Mouse (Mus musculus): ENCODE data around the gene Mroh2a. TPM values are rescaled to one million over a fixed set of nuclear protein-coding genes. Genes with fewer than 3 reads are reported as not detected.

Mroh2a gene
- total RNA-seq, 1 experiment: 0.76 TPM

DNA sequence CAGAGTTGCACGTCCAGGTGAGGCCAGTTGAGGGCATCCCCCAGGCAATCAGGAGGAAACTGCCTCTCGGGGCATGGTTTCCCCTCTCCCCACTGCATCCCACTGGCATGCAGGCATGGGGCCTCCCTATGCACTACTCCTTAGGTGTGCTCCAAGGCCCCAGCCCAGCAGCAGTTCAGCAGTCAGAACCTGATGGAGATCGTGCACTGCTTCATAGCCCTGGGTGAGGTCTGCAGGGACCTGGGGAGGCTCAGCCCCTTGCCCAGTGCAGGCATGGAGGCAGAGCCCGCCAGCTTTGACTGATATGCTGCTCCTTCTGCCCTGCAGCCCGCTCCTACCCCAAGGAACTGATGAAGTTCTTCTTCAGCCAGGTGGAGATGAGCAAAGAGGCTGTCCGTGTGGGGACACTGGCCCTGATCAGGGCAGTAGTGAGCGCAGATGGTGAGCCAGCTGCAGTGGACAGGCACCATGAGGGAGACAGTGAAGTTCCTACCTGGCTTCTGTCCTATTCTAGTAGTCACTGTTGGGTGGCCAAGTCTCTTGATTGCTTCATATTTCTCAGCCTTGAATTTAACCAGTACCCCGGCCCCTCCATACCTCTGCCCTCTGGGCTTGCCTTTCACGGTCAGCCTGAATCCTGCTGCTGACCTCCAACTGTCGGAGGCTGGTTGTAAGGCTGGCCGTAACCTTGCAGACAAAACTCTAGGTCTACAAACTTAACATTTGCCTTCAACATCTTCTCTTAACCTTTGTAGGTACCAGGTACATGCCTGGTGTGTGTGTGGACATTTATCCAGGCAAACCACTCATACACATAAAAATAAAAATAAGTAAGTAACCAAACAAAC is 8.5 kb downstream of the Mroh2a start:
- Histone ChIP-seq H3K36me3 (ENCODE audit: control insufficient read depth, insufficient read depth, low read length, poor library complexity, severe bottlenecking) (no peaks in the 10 kb centered on the region), H3K9ac (ENCODE audit: insufficient read depth, low read depth, low read length, poor library complexity, severe bottlenecking) (no peak overlapping the region), H3K4me1 (ENCODE audit: control insufficient read depth in 2 of 2, insufficient read depth in 2 of 2, low read length in 2 of 2, poor library complexity in 1 of 2) (no peaks in the 10 kb centered on the region), H3K4me3 (ENCODE audit: insufficient read depth in 1 of 2, low read depth in 1 of 2, low read length in 2 of 2, poor library complexity in 1 of 2, severe bottlenecking in 1 of 2) (no peak overlapping the region), H3K27ac (ENCODE audit: insufficient read depth, low read depth, low read length, poor library complexity, severe bottlenecking) (no peak overlapping the region; the same call in 1 of the 2 replicates), H3K9me3 (ENCODE audit: control insufficient read depth, insufficient read depth, low read depth, low read length) (no peaks in the 10 kb centered on the region)
- no peak for DNase-seq (ENCODE audit: low read depth, low spot score)
- in situ Hi-C loops (cut with MboI; ENCODE audit: low sequenced_read_pairs in 2 of 2, unreplicated experiment in 2 of 2): no loop called here
- no peak for TF ChIP-seq MAFK (IDR thresholded peaks at IDR 0.05; ENCODE audit: insufficient read depth, low read depth, low read length)
- no peak for TF ChIP-seq HCFC1 (IDR thresholded peaks at IDR 0.05; ENCODE audit: borderline replicate concordance, insufficient read depth, low read length)
- no peak for TF ChIP-seq CHD2 (IDR thresholded peaks at IDR 0.05; ENCODE audit: low read depth, low read length)
- TF ChIP-seq ZC3H11A (IDR thresholded peaks at IDR 0.05; ENCODE audit: borderline replicate concordance, low read depth, low read length): no peak
- no peak for TF ChIP-seq ZNF384 (IDR thresholded peaks at IDR 0.05; ENCODE audit: low read depth, low read length)

DNA sequence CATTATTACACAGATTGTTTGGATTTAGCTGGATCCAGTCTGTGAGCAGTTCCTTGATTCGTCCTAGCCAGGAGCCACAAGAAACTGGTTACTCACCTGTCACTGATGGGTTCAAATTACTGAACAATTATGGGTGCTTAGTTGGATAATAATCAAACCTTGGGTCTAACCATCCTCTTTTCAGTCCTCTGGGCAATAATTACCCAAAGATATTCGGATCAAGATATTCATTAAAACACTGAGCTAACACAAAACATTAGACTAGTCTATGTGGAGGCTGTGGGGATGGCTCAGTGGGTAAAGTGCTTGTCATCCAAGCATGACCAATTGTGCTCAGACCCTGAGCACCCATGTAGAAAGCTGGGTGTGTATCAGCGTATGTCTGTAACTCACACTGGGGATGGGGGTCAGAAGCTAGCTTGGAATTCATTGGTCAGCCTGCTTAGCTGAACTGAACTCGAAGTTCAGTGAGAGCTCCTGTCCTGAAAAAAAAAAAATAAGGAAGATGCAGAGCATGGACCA is 9.2 kb downstream of the Mroh2a start:
- no peak for DNase-seq (ENCODE audit: low read depth, low spot score)
- Histone ChIP-seq H3K4me1 (ENCODE audit: control insufficient read depth in 2 of 2, insufficient read depth in 2 of 2, low read length in 2 of 2, poor library complexity in 1 of 2) (no peaks in the 10 kb centered on the region), H3K9me3 (ENCODE audit: control insufficient read depth, insufficient read depth, low read depth, low read length) (no peaks in the 10 kb centered on the region), H3K9ac (ENCODE audit: insufficient read depth, low read depth, low read length, poor library complexity, severe bottlenecking) (no peak overlapping the region), H3K36me3 (ENCODE audit: control insufficient read depth, insufficient read depth, low read length, poor library complexity, severe bottlenecking) (no peaks in the 10 kb centered on the region), H3K4me3 (ENCODE audit: insufficient read depth in 1 of 2, low read depth in 1 of 2, low read length in 2 of 2, poor library complexity in 1 of 2, severe bottlenecking in 1 of 2) (no peak overlapping the region), H3K27ac (ENCODE audit: insufficient read depth, low read depth, low read length, poor library complexity, severe bottlenecking) (no peak overlapping the region)
- in situ Hi-C loops (cut with MboI; ENCODE audit: low sequenced_read_pairs in 2 of 2, unreplicated experiment in 2 of 2): no loop called here
- TF ChIP-seq MAFK (IDR thresholded peaks at IDR 0.05; ENCODE audit: insufficient read depth, low read depth, low read length) (no peak), HCFC1 (IDR thresholded peaks at IDR 0.05; ENCODE audit: borderline replicate concordance, insufficient read depth, low read length) (no peak), CHD2 (IDR thresholded peaks at IDR 0.05; ENCODE audit: low read depth, low read length) (no peak), ZC3H11A (IDR thresholded peaks at IDR 0.05; ENCODE audit: borderline replicate concordance, low read depth, low read length) (no peak), ZNF384 (IDR thresholded peaks at IDR 0.05; ENCODE audit: low read depth, low read length) (no peak)

DNA sequence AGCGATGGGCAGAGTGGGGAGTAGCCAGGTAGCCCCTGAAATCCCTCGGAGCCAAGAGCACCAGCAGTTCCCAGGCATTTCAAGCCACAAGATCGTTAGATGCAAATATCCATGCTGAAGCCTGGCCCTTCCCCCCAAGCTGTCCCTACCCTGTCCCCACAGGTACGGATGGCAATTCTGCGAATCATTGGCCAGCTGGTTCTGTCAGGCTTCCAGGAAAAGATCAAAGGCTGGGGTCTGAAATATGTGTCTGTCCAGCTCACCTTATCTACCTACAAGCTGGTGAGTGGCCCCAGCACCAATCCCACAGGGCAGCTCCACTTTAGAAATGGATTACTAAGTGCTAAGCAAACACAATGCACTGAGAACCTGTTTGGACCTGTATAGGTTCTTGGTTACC is 10.5 kb downstream of the Mroh2a start:
- Histone ChIP-seq H3K27ac (ENCODE audit: insufficient read depth, low read depth, low read length, poor library complexity, severe bottlenecking) (no peak overlapping the region), H3K36me3 (ENCODE audit: control insufficient read depth, insufficient read depth, low read length, poor library complexity, severe bottlenecking) (no peaks in the 10 kb centered on the region), H3K9me3 (ENCODE audit: control insufficient read depth, insufficient read depth, low read depth, low read length) (no peaks in the 10 kb centered on the region), H3K4me3 (ENCODE audit: insufficient read depth in 1 of 2, low read depth in 1 of 2, low read length in 2 of 2, poor library complexity in 1 of 2, severe bottlenecking in 1 of 2) (no peak overlapping the region), H3K4me1 (ENCODE audit: control insufficient read depth in 2 of 2, insufficient read depth in 2 of 2, low read length in 2 of 2, poor library complexity in 1 of 2) (no peaks in the 10 kb centered on the region), H3K9ac (ENCODE audit: insufficient read depth, low read depth, low read length, poor library complexity, severe bottlenecking) (no peak overlapping the region)
- DNase-seq (ENCODE audit: low read depth, low spot score): no peak
- TF ChIP-seq MAFK (IDR thresholded peaks at IDR 0.05; ENCODE audit: insufficient read depth, low read depth, low read length): no peak
- TF ChIP-seq ZC3H11A (IDR thresholded peaks at IDR 0.05; ENCODE audit: borderline replicate concordance, low read depth, low read length): no peak
- TF ChIP-seq ZNF384 (IDR thresholded peaks at IDR 0.05; ENCODE audit: low read depth, low read length): no peak
- TF ChIP-seq HCFC1 (IDR thresholded peaks at IDR 0.05; ENCODE audit: borderline replicate concordance, insufficient read depth, low read length): no peak
- no peak for TF ChIP-seq CHD2 (IDR thresholded peaks at IDR 0.05; ENCODE audit: low read depth, low read length)
- in situ Hi-C loops (cut with MboI; ENCODE audit: low sequenced_read_pairs in 2 of 2, unreplicated experiment in 2 of 2): no loop called here

DNA sequence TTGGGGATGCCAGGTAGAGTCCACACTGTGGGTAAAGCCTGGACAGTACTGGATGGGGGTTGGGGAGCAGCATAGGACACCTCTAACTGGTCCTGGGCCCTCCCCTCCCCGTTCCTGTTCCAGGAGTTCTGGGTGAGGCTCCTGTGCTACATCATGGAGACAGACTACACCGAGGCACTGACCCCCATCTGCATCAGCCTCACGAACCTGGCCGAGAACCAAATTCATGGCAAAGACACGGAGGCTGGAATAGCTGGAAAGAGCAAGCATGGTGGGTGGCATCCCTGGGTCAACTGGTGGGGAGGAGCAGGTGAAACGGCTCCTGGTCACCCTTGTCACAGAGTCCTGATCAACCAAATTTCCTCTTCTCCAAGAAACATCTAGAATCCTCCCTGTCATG is 12.0 kb downstream of the Mroh2a start:
- Histone ChIP-seq H3K27ac (ENCODE audit: insufficient read depth, low read depth, low read length, poor library complexity, severe bottlenecking) (no peak overlapping the region), H3K9ac (ENCODE audit: insufficient read depth, low read depth, low read length, poor library complexity, severe bottlenecking) (no peak overlapping the region), H3K4me3 (ENCODE audit: insufficient read depth in 1 of 2, low read depth in 1 of 2, low read length in 2 of 2, poor library complexity in 1 of 2, severe bottlenecking in 1 of 2) (no peak overlapping the region), H3K9me3 (ENCODE audit: control insufficient read depth, insufficient read depth, low read depth, low read length) (no peaks in the 10 kb centered on the region), H3K36me3 (ENCODE audit: control insufficient read depth, insufficient read depth, low read length, poor library complexity, severe bottlenecking) (no peaks in the 10 kb centered on the region), H3K4me1 (ENCODE audit: control insufficient read depth in 2 of 2, insufficient read depth in 2 of 2, low read length in 2 of 2, poor library complexity in 1 of 2) (no peaks in the 10 kb centered on the region)
- no peak for DNase-seq (ENCODE audit: low read depth, low spot score)
- TF ChIP-seq ZC3H11A (IDR thresholded peaks at IDR 0.05; ENCODE audit: borderline replicate concordance, low read depth, low read length): no peak
- TF ChIP-seq CHD2 (IDR thresholded peaks at IDR 0.05; ENCODE audit: low read depth, low read length): no peak
- TF ChIP-seq MAFK (IDR thresholded peaks at IDR 0.05; ENCODE audit: insufficient read depth, low read depth, low read length): no peak
- TF ChIP-seq ZNF384 (IDR thresholded peaks at IDR 0.05; ENCODE audit: low read depth, low read length): no peak
- TF ChIP-seq HCFC1 (IDR thresholded peaks at IDR 0.05; ENCODE audit: borderline replicate concordance, insufficient read depth, low read length): no peak
- in situ Hi-C loops (cut with MboI; ENCODE audit: low sequenced_read_pairs in 2 of 2, unreplicated experiment in 2 of 2): no loop called here

All from ES-E14 (cell line).